Mouse (Mus musculus) lung, postnatal 0 days (tissue): ENCODE results near the gene Hoxa3. TPM values are rescaled to one million over a fixed set of nuclear protein-coding genes. Genes with fewer than 3 reads are reported as not detected.

Experiments
- ATAC-seq: fragments of 200-750 bp; cut with Nextera tagmentation; 2 replicates; pipeline ENCODE4 v1.8.0; 2017; ENCODE audit warnings: moderate library complexity
- DNase-seq: peaks from one replicate; pipeline ENCODE4 v3.0.0-alpha.2; 2016; ENCODE audit warnings: low spot score
- H3K27ac ChIP-seq: fragments of 300-500 bp; sonication (generic); 2 replicates; pipeline ENCODE4 v1.5.1; 2014; ENCODE audit warnings: antibody characterized with exemption, mild to moderate bottlenecking, low read length, mixed read lengths
- H3K27me3 ChIP-seq: fragments of 300-500 bp; sonication (generic); replicated peaks from 2 replicates; pipeline ENCODE4 v1.6.1; 2014; ENCODE audit warnings: low read length, mixed read lengths; ENCODE audit not compliant: insufficient read depth
- H3K36me3 ChIP-seq: fragments of 300-500 bp; sonication (generic); 2 replicates; pipeline ENCODE4 v1.6.1; 2014; ENCODE audit warnings: low read length, mixed read lengths; ENCODE audit not compliant: insufficient read depth
- H3K4me1 ChIP-seq: fragments of 300-500 bp; sonication (generic); 2 replicates; pipeline ENCODE4 v1.6.1; 2014; ENCODE audit warnings: antibody characterized with exemption, low read depth, low read length, mixed read lengths; ENCODE audit not compliant: insufficient read depth
- H3K4me2 ChIP-seq: fragments of 300-500 bp; sonication (generic); replicated peaks from 2 replicates; pipeline ENCODE4 v1.6.1; 2014; ENCODE audit warnings: low read depth, mild to moderate bottlenecking, low read length, moderate library complexity, mixed read lengths
- H3K4me3 ChIP-seq: fragments of 300-500 bp; sonication (generic); 2 replicates; pipeline ENCODE4 v1.5.1; 2014; ENCODE audit warnings: low read depth, low read length
- H3K9ac ChIP-seq: fragments of 300-500 bp; sonication (generic); replicated peaks from 2 replicates; pipeline ENCODE4 v1.6.1; 2014; ENCODE audit warnings: low read depth, mild to moderate bottlenecking
- H3K9me3 ChIP-seq: fragments of 300-500 bp; sonication (generic); 2 replicates; pipeline ENCODE4 v1.6.1; 2016; ENCODE audit warnings: low read length, mixed read lengths
- CTCF ChIP-seq: IDR thresholded peaks from 2 replicates; pipeline ENCODE4 v1.5.1; 2016; ENCODE audit warnings: antibody characterized with exemption, mild to moderate bottlenecking
- EP300 ChIP-seq: IDR thresholded peaks from 2 replicates; pipeline ENCODE4 v1.6.1; 2016; ENCODE audit warnings: antibody characterized with exemption, mild to moderate bottlenecking, control low read depth
- WGBS: fragments of 180-500 bp; shearing (Covaris S2); extraction: QIAGEN DNeasy Blood & Tissue Kit; methylation state at CpG from one replicate; pipeline ENCODE4 v1.1.7; 2014; 5-methylcytosine and 5-hydroxymethylcytosine counted together
- polyA plus RNA-seq: library from polyadenylated mRNA; unstranded; fragments of >200 nt; fragmentation: Nextera tagmentation; extraction: Ambion mirVana; gene quantifications from 2 replicates; pipeline ENCODE4 v1.2.1, GENCODE M21; 2015

The Hoxa3 gene
- polyA plus RNA-seq, 1 experiment from 2014 or later = 4.3 TPM

- DNase-seq = no peak
- no peak for ATAC-seq
- 13% methylated on average over 10 of the region's 10 CpGs for WGBS
- TF ChIP-seq CTCF (no peak), EP300 (no peak)
- H3K9me3 ChIP-seq = no peaks in the 10 kb centered on the region
- H3K9ac ChIP-seq = no peak overlapping the region
- peaks cover 98% of the 10 kb centered on the region for H3K27me3 ChIP-seq
- no peaks in the 10 kb centered on the region for H3K36me3 ChIP-seq
- H3K4me1 ChIP-seq = no peaks in the 10 kb centered on the region; the same call in 1 of the 2 replicates
- H3K4me3 ChIP-seq = no peak overlapping the region
- no peak overlapping the region for H3K4me2 ChIP-seq
- no peak overlapping the region for H3K27ac ChIP-seq
These were observed 24.4 kb upstream of the Hoxa3 start for GRCm38 (mm10) chr6:52237346-52238154.

- Histone ChIP-seq H3K9ac (no peak overlapping the region), H3K27ac (no peak overlapping the region), H3K36me3 (no peaks in the 10 kb centered on the region), H3K4me1 (no peaks in the 10 kb centered on the region; the same call in 1 of the 2 replicates), H3K9me3 (no peaks in the 10 kb centered on the region), H3K4me2 (no peak overlapping the region), H3K27me3 (peaks cover 98% of the 10 kb centered on the region), H3K4me3 (no peak overlapping the region)
- DNase-seq (no peak), ATAC-seq (no peak)
- TF ChIP-seq CTCF = no peak
- no peak for TF ChIP-seq EP300
- WGBS = 13% methylated on average over 3 of the region's 3 CpGs
These were observed 23.7 kb upstream of the Hoxa3 start for GRCm38 (mm10) chr6:52236806-52237205.

- Histone ChIP-seq H3K9me3 (no peaks in the 10 kb centered on the region), H3K9ac (no peak overlapping the region), H3K4me3 (no peak overlapping the region), H3K4me2 (no peak overlapping the region), H3K36me3 (no peaks in the 10 kb centered on the region), H3K27ac (no peak overlapping the region), H3K4me1 (no peaks in the 10 kb centered on the region; the same call in 1 of the 2 replicates), H3K27me3 (peaks cover 95% of the 10 kb centered on the region)
- TF ChIP-seq CTCF (no peak), EP300 (no peak)
- ATAC-seq (no peak), DNase-seq (no peak)
- WGBS = 26% methylated on average over 6 of the region's 6 CpGs
These were observed 22.7 kb upstream of the Hoxa3 start for GRCm38 (mm10) chr6:52235866-52236265.

DNA sequence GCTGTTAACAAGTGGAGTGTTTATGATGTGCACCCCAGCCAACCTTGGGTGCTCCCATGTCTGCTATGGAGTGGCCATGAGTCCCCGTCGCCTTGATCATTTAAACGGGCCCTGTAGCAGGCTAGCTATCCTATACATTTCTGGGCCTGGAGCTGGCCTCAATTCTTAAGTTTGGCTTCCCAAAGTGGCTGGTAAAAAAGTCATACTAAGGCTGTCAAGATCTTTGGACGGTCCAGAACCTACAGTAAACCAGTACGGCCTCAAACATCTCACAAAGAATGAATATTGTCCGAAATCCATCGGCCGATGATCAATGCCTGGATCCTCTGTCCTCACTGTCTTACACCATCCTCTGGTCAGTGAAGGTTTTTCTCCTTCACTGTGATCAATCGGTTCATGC is 22.1 kb upstream of the Hoxa3 start:
- Histone ChIP-seq H3K4me3 (no peak overlapping the region), H3K27me3 (peaks cover 95% of the 10 kb centered on the region), H3K4me1 (no peaks in the 10 kb centered on the region; the same call in 1 of the 2 replicates), H3K4me2 (no peak overlapping the region), H3K9me3 (no peaks in the 10 kb centered on the region), H3K27ac (no peak overlapping the region), H3K9ac (no peak overlapping the region), H3K36me3 (no peaks in the 10 kb centered on the region)
- ATAC-seq = no peak
- no peak for DNase-seq
- WGBS = 38% methylated on average over 9 of the region's 9 CpGs
- no peak for TF ChIP-seq CTCF
- TF ChIP-seq EP300 = no peak

DNA sequence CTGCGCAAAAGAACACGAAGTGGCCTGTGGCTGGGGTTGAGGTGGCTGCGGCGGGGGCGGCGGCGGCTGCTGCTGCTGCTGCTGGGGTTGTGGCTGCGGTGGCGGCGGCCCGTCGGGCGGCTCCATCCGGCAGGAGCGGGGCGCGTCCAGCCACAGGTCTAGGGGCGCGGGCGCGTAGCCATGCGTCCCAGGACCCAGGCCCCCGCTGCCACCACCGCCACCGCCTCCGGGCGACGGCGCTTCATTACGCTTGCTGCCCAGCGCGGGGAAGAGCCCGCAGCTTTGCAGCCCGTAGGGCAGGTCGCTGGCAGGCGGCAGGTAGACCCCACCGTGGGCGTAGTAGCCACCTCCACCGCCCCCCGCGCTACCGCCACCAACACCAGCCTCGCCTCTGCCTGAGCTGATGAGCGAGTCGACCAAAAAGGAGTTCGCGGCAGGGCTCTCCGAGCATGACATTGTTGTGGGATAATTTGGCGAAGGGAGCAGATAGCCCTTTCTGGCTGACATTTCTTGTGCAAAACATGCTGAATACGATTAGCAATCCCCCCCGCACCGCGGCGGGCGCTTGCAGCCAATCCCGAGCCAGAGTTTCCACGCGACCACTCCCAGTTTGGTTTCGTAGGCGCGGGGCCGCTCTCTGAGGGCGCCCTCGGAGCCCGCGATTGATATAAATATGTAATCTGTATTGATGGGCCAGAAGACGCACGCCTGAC is 21.4 kb upstream of the Hoxa3 start:
- no peak for DNase-seq
- no peak for ATAC-seq
- Histone ChIP-seq H3K27ac (no peak overlapping the region), H3K27me3 (peaks cover 95% of the 10 kb centered on the region), H3K4me2 (no peak overlapping the region), H3K9ac (no peak overlapping the region), H3K9me3 (no peaks in the 10 kb centered on the region), H3K4me3 (no peak overlapping the region), H3K4me1 (no peaks in the 10 kb centered on the region), H3K36me3 (no peaks in the 10 kb centered on the region)
- whole genome bisulfite sequencing = 4% methylated on average over 49 of the region's 68 CpGs
- TF ChIP-seq CTCF = no peak
- no peak for TF ChIP-seq EP300
